Mouse (Mus musculus): ENCODE results near the gene Acp4.

- TF ChIP-seq EP300 (IDR thresholded peaks at IDR 0.05; ENCODE audit: low read length): no peak
- no peak for TF ChIP-seq KAT2A (IDR thresholded peaks at IDR 0.05; ENCODE audit: insufficient replicate concordance, low read length)
- no peak for TF ChIP-seq ZC3H11A (IDR thresholded peaks at IDR 0.05; ENCODE audit: low read depth, low read length)
- TF ChIP-seq MEF2A (IDR thresholded peaks at IDR 0.05; ENCODE audit: borderline replicate concordance, low read depth, low read length): no peak
These were observed 10.2 kb downstream of the Acp4 start for GRCm38 (mm10) chr7:44246984-44247470.
